Mouse (Mus musculus): ENCODE results near the gene Eif4e1b.

DNA sequence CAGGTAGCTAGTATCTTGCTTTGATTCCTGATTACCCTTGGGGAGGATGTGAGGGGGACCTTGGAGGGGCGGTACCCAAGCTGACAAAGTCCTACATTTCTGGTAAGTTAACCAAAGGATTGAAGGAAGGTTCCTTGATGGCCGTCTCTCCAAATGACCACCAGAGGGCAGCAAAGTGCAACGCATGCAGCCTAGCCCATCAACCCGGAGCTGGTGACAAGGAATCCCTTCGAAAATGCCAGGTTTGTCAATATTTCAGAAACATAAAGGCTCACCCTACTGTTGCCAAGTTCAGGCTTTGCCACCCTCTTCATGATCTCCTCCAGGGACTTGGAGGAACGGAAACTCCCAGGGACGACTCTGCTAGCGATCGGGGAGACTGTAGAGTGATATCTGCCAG is 15.9 kb downstream of the Eif4e1b start:
- TF ChIP-seq CTCF (IDR thresholded peaks at IDR 0.05; ENCODE audit: insufficient read depth, low read length) = peak; percentile 95
- TF ChIP-seq POLR2A (IDR thresholded peaks at IDR 0.05; ENCODE audit: borderline replicate concordance, extremely low read depth, low read depth, low read length) = 0 out of 2 replicates have a peak, but pooled peaks have one; percentile 11
